Mouse (Mus musculus) lung, adult 2 months (tissue): ENCODE measurements around the gene Tspan33.

ENCODE experiments used
- CTCF ChIP-seq: fragments of 200-500 bp; IDR thresholded peaks from 2 replicates; pipeline ENCODE4 v1.5.1; 2011; ENCODE audit warnings: mild to moderate bottlenecking, low read length, control low read depth; ENCODE audit not compliant: insufficient read depth
- POLR2A ChIP-seq: fragments of 200-500 bp; IDR thresholded peaks from 2 replicates; pipeline ENCODE4 v1.6.1; 2011; ENCODE audit warnings: low read depth, mild to moderate bottlenecking, control low read depth, low read length, borderline replicate concordance; ENCODE audit errors: extremely low read depth

GRCm38 (mm10) chr6:29751466-29752152 lies 57.6 kb downstream of the Tspan33 start:
- TF ChIP-seq POLR2A (no peak), CTCF (no peak)
